Mouse (Mus musculus): ENCODE measurements around the gene Crim1.

DNA sequence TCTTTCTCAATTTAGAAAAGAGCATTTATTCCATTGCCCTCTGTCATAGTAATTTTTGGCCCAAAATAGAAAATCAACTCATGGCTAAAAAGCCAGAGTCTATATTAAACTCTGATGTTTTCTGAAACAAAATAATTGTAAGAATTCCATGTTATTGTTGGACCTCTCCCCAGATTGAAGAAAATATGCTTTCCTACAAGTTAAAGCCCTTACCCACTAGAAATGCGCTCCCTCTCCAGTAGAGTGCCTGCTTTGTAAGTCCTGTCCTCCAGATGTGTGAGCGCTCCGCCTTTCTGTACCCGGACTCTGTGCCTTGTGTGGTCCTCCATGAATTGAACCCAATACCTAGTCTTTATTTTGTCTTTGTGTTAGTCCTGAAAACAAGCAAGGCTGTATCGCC lies 91.0 kb downstream of the Crim1 start:
- TF ChIP-seq POLR2A (IDR thresholded peaks at IDR 0.05; ENCODE audit: control insufficient read depth, extremely low read depth, insufficient read depth, low read length, poor library complexity): no peak
- TF ChIP-seq CTCF (IDR thresholded peaks at IDR 0.05; ENCODE audit: borderline replicate concordance, control insufficient read depth, extremely low read depth, insufficient read depth, low read length, poor library complexity): no peak
